Comparison of ENCODE assay signal across 8 mouse cellular contexts in genomic region chr2:20666051-20666478, GRCm38 (mm10).
A peak's percentile ranks its signal among the peaks of the same experiment; 100 is the strongest.
DNase-seq lines count a peak whose midpoint lies in the region; ATAC-seq and TF ChIP-seq lines count a peak whose summit lies in the region.

No protein-coding gene starts in this region.

- DNase-seq in thymus, postnatal 14 days = peak; percentile 3
- no peak for DNase-seq in thymus, adult 18-20 months
- peak; percentile 11 to 48 for DNase-seq in cerebellum, postnatal 25 days
- DNase-seq in kidney, adult 9 months = peak; percentile 46
- peak; percentile 75 for DNase-seq in lung, postnatal 0 days (ENCODE audit: low spot score)
- peak; percentile 16 for DNase-seq in skeletal muscle tissue, adult 2 months (ENCODE audit: low read depth, low spot score)

- H3K9ac ChIP-seq in lung, postnatal 0 days (replicated peaks; ENCODE audit: low read depth) = no peak overlapping the region

- H3K4me1 ChIP-seq in lung, postnatal 0 days (ENCODE audit: insufficient read depth, low read depth, low read length) = no peaks in the 10 kb centered on the region

- H3K27me3 ChIP-seq in lung, postnatal 0 days (replicated peaks; ENCODE audit: insufficient read depth, low read length) = no peaks in the 10 kb centered on the region

- TF ChIP-seq EP300 in lung, postnatal 0 days (IDR thresholded peaks at IDR 0.05) = no peak

- ATAC-seq in granulocyte monocyte progenitor cell, adult 5-6 weeks (replicated peaks; ENCODE audit: poor library complexity, severe bottlenecking) = peak; percentile 44; the same call in 1 of the 2 replicates
- peak; percentile 74 for ATAC-seq in lung, postnatal 0 days
- ATAC-seq in CD4-positive, CD25-positive, alpha-beta regulatory T cell, adult 4 months = no peak

- no peak overlapping the region for H3K4me3 ChIP-seq in lung, postnatal 0 days (ENCODE audit: low read depth, low read length)

- H3K36me3 ChIP-seq in lung, postnatal 0 days (ENCODE audit: insufficient read depth, low read length) = no peaks in the 10 kb centered on the region

- no peak overlapping the region for H3K4me2 ChIP-seq in lung, postnatal 0 days (replicated peaks; ENCODE audit: low read depth, low read length)

- WGBS in lung, postnatal 0 days = 57% methylated on average over 2 of the region's 2 CpGs

- peak; percentile 89 for TF ChIP-seq CTCF in lung, postnatal 0 days (IDR thresholded peaks at IDR 0.05)

- no peaks in the 10 kb centered on the region for H3K9me3 ChIP-seq in lung, postnatal 0 days (ENCODE audit: low read length)

- H3K27ac ChIP-seq in lung, postnatal 0 days (ENCODE audit: low read length) = no peak overlapping the region

Comparison
In these comparisons a context has a peak if more than half of its experiments do, and no peak if none do; other contexts are left out.
1. DNase-seq: peak in thymus, postnatal 14 days (single experiment), cerebellum, postnatal 25 days (2 of 2), kidney, adult 9 months (single experiment), lung, postnatal 0 days (single experiment) and skeletal muscle tissue, adult 2 months (single experiment); none in thymus, adult 18-20 months (0 of 2).